Mouse (Mus musculus) MEL (cell line): ENCODE results near the gene Fem1b.

Source experiments
- CTCF ChIP-seq, 3 experiments: IDR thresholded peaks in 2 of 3; conservative IDR thresholded peaks in 1 of 3; 2 replicates each; pipeline ENCODE4 v1.5.1; 2011 to 2012; ENCODE audit warnings: low read length in 3 of 3, low read depth in 2 of 3, mild to moderate bottlenecking in 2 of 3, improper control_type of control experiment in 1 of 3, inconsistent platforms in 1 of 3, mixed read lengths in 1 of 3, moderate library complexity in 1 of 3; ENCODE audit not compliant: control insufficient read depth in 1 of 3, insufficient read depth in 1 of 3, poor library complexity in 1 of 3, severe bottlenecking in 1 of 3
- EP300 ChIP-seq, 2 experiments: IDR thresholded peaks; 2 replicates each; pipeline ENCODE4 v1.6.1; 2011; ENCODE audit warnings: improper control_type of control experiment in 2 of 2, low read length in 2 of 2, low read depth in 1 of 2, mild to moderate bottlenecking in 1 of 2
- GATA1 ChIP-seq: IDR thresholded peaks from 2 replicates; pipeline ENCODE4 v1.6.1; 2011; ENCODE audit warnings: low read depth, low read length, improper control_type of control experiment
- MAX ChIP-seq: IDR thresholded peaks from 2 replicates; pipeline ENCODE4 v1.6.1; 2011; ENCODE audit warnings: low read length, improper control_type of control experiment
- MEF2A ChIP-seq: IDR thresholded peaks from 2 replicates; pipeline ENCODE4 v1.6.1; 2014; ENCODE audit warnings: low read depth, mild to moderate bottlenecking, inconsistent platforms, low read length, improper control_type of control experiment; ENCODE audit not compliant: poor library complexity, insufficient replicate concordance, severe bottlenecking; ENCODE audit errors: extremely low read depth
- POLR2A ChIP-seq, 2 experiments: IDR thresholded peaks; 2 replicates each; pipeline ENCODE4 v1.6.1; 2011 to 2012; ENCODE audit warnings: low read length in 2 of 2, mild to moderate bottlenecking in 2 of 2, control low read depth in 1 of 2, improper control_type of control experiment in 1 of 2, low read depth in 1 of 2, moderate library complexity in 1 of 2; ENCODE audit not compliant: control insufficient read depth in 1 of 2, insufficient read depth in 1 of 2, poor library complexity in 1 of 2
- TAL1 ChIP-seq: IDR thresholded peaks from 2 replicates; pipeline ENCODE4 v1.6.1; 2012; ENCODE audit warnings: mild to moderate bottlenecking, inconsistent platforms, low read length, moderate library complexity, mixed read lengths
- TBP ChIP-seq: IDR thresholded peaks from 2 replicates; pipeline ENCODE4 v1.8.0; 2011; ENCODE audit warnings: low read depth, low read length, improper control_type of control experiment
- TCF12 ChIP-seq: IDR thresholded peaks from 2 replicates; pipeline ENCODE4 v1.6.1; 2014; ENCODE audit warnings: low read depth, mild to moderate bottlenecking, inconsistent platforms, low read length, improper control_type of control experiment, moderate library complexity
- USF1 ChIP-seq: IDR thresholded peaks from 2 replicates; pipeline ENCODE4 v1.6.1; 2014; ENCODE audit warnings: low read depth, mild to moderate bottlenecking, inconsistent platforms, low read length, improper control_type of control experiment, moderate library complexity
- ZKSCAN1 ChIP-seq: IDR thresholded peaks from 2 replicates; pipeline ENCODE4 v1.6.1; 2012; ENCODE audit warnings: low read depth, mild to moderate bottlenecking, inconsistent platforms, low read length, improper control_type of control experiment, moderate library complexity
- ZMIZ1 ChIP-seq: IDR thresholded peaks from 2 replicates; pipeline ENCODE4 v1.6.1; 2012; ENCODE audit warnings: low read depth, mild to moderate bottlenecking, inconsistent platforms, low read length, improper control_type of control experiment, moderate library complexity
- ZNF384 ChIP-seq: IDR thresholded peaks from 2 replicates; pipeline ENCODE4 v1.6.1; 2012; ENCODE audit warnings: low read depth, mild to moderate bottlenecking, inconsistent platforms, low read length, improper control_type of control experiment

- TF ChIP-seq MAX (no peak), POLR2A (IDR thresholded peaks at IDR 0.05; ENCODE audit: control insufficient read depth in 1 of 2, insufficient read depth in 1 of 2, low read depth in 1 of 2, low read length in 2 of 2, poor library complexity in 1 of 2) (no peak), CTCF (IDR thresholded peaks at IDR 0.05 in 2 of 3, conservative IDR thresholded peaks at IDR 0.05 in 1 of 3; ENCODE audit: control insufficient read depth in 1 of 3, insufficient read depth in 1 of 3, low read depth in 2 of 3, low read length in 3 of 3, poor library complexity in 1 of 3, severe bottlenecking in 1 of 3) (no peak), TCF12 (no peak), EP300 (IDR thresholded peaks at IDR 0.05; ENCODE audit: low read depth in 1 of 2, low read length in 2 of 2) (no peak), MEF2A (no peak), GATA1 (no peak), ZMIZ1 (no peak), ZNF384 (no peak), TAL1 (no peak), TBP (no peak), ZKSCAN1 (no peak), USF1 (no peak)
Measured at GRCm38 (mm10) chr9:62768361-62768760, 43.4 kb downstream of the Fem1b start.
